Mouse (Mus musculus) central nervous system, embryonic 18 days (tissue): Measurements from ENCODE around the gene Smok3a. TPM values are rescaled to one million over a fixed set of nuclear protein-coding genes. Genes with fewer than 3 reads are reported as not detected.

ENCODE experiments used
- polyA plus RNA-seq: library from polyadenylated mRNA; depleted of rRNA; stranded (reverse); fragments of >200 nt; gene quantifications from 2 replicates; pipeline ENCODE4 v1.2.3, GENCODE M21; 2012; rRNA removed

Smok3a gene
- not detected in 2 replicates for polyA plus RNA-seq

DNA sequence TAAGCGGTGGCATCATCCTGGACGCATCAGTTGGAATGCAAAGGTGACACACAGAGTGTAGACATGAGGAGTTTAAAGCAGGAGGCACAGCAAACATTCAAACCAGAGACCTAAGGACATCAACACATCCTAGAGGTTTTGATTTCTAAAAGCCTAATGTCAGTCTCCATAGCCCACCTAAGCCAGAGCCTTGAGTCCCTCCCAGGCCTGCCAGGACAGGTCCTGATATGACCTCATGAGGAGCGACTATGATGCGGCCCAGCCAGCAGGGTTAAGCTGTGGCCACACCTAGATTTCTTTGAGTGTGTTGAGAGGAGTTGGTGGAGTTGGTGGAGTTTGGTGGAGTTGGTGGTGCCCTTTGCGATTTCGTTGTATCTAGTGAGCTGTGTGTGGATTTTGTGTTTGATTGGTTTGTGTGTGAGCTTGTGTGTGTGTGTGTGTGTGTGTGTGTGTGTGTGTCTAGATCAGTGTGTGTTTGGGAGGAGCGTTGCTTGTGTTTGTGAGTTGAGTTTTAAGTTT, at the start of gene Smok3a, which contains the start of gene Smok3b:
Smok3a (plus strand) TSS at position 301 of the 519 bp plus-strand sequence.
Smok3b (plus strand) TSS at position 469 of the 519 bp plus-strand sequence.

DNA sequence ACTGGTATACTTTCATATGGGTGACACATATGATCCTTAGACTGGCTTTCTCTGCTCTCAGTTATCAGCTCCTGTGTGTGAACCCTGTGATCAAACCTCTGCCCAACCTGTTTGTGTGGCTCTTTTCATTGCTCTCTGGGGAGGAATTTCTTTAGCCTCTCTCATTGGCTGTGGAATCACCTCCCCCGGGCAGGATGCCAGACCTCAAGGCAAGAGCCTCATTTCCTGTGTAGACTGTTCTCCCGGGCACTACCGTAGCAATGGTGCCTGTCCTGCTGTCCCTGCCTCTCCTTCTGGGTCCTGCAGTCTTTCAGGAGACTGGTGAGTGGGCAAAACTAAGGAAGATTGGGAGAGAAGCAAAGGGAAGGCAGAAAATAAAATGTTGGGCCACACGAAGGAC, 39.8 kb upstream of the Smok3a start, which contains the start of gene Azgp1:
Azgp1 (plus strand) TSS at position 221 of the 400 bp plus-strand sequence.

DNA sequence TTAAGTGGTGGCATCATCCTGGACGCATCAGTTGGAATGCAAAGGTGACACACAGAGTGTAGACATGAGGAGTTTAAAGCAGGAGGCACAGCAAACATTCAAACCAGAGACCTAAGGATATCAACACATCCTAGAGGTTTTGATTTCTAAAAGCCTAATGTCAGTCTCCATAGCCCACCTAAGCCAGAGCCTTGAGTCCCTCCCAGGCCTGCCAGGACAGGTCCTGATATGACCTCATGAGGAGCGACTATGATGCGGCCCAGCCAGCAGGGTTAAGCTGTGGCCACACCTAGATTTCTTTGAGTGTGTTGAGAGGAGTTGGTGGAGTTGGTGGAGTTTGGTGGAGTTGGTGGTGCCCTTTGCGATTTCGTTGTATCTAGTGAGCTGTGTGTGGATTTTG, 31.8 kb downstream of the Smok3a start, which contains the start of gene Smok3c:
Smok3c (plus strand) TSS at position 301 of the 400 bp plus-strand sequence.

Other genes with a start within 250 kb of the Smok3a start
- 46.6 and 55.4 TPM in 2 replicates for gene Ppp1r35, start 242.4 kb upstream of the Smok3a start, polyA plus RNA-seq
- 30.1 and 30.3 TPM in 2 replicates for gene Mepce, start 233.6 kb upstream of the Smok3a start, polyA plus RNA-seq
- gene Zcwpw1, start 233.5 kb upstream of the Smok3a start, polyA plus RNA-seq, result 9.8 and 11.7 TPM in 2 replicates
- gene Pilra, start 185.0 kb upstream of the Smok3a start, polyA plus RNA-seq, result 0.25 and 0.45 TPM in 2 replicates
- 0.04 TPM in 1 of 2 replicates, not detected in the other for gene Pilrb1, start 163.2 kb upstream of the Smok3a start, polyA plus RNA-seq
- gene Pilrb2, start 149.4 kb upstream of the Smok3a start, polyA plus RNA-seq, result 0.05 TPM in 1 of 2 replicates, not detected in the other
- gene Cyp3a13, start 99.6 kb upstream of the Smok3a start, polyA plus RNA-seq, result 0.03 and 0.08 TPM in 2 replicates
- gene Gjc3, start 58.2 kb upstream of the Smok3a start, polyA plus RNA-seq, result 1.1 and 2.6 TPM in 2 replicates
- 0.04 TPM in 1 of 2 replicates, not detected in the other for gene Azgp1, start 39.7 kb upstream of the Smok3a start, polyA plus RNA-seq
- gene Smok3b, start 168 bp downstream of the Smok3a start, polyA plus RNA-seq, result not detected in 2 replicates
- not detected in 2 replicates for gene Smok3c, start 31.9 kb downstream of the Smok3a start, polyA plus RNA-seq
- 16.3 and 16.6 TPM in 2 replicates for gene Zkscan1, start 63.8 kb downstream of the Smok3a start, polyA plus RNA-seq
- gene Zscan21, start 95.6 kb downstream of the Smok3a start, polyA plus RNA-seq, result 53.8 and 55.9 TPM in 2 replicates
- gene Zfp113, start 134.5 kb downstream of the Smok3a start, polyA plus RNA-seq, result 7.2 and 7.7 TPM in 2 replicates
- gene Cops6, start 139.8 kb downstream of the Smok3a start, polyA plus RNA-seq, result 145 and 155 TPM in 2 replicates
- gene Ap4m1, start 150.7 kb downstream of the Smok3a start, polyA plus RNA-seq, result 55.8 and 57.0 TPM in 2 replicates
- gene Mcm7, start 151.2 kb downstream of the Smok3a start, polyA plus RNA-seq, result 69.5 and 80.0 TPM in 2 replicates
- gene Taf6, start 166.2 kb downstream of the Smok3a start, polyA plus RNA-seq, result 63.8 and 66.1 TPM in 2 replicates
- gene Cnpy4, start 166.2 kb downstream of the Smok3a start, polyA plus RNA-seq, result 21.2 and 21.5 TPM in 2 replicates
- gene Mblac1, start 173.1 kb downstream of the Smok3a start, polyA plus RNA-seq, result 9.0 and 9.2 TPM in 2 replicates
- not detected in 2 replicates for gene Nxpe5, start 204.6 kb downstream of the Smok3a start, polyA plus RNA-seq
- 154 and 165 TPM in 2 replicates for gene Lamtor4, start 234.2 kb downstream of the Smok3a start, polyA plus RNA-seq
- 123 and 126 TPM in 2 replicates for gene BC037034, start 242.8 kb downstream of the Smok3a start, polyA plus RNA-seq